Mouse (Mus musculus) right cerebral cortex, postnatal 36 days (tissue): ENCODE measurements around the gene Adipoq.
"Not testable (repeated sequence)": the region's sequence is repeated elsewhere in the genome, so short reads cannot be mapped to it uniquely, and the experiment has no call there.

Source experiments
- DNase-seq, 2 experiments: peaks; one replicate each; pipeline ENCODE4 v3.0.0; 2022; ENCODE audit warnings: low spot score in 2 of 2, mixed read lengths in 1 of 2

The Adipoq gene

GRCm38 (mm10) chr16:23164443-23164842 is 18.1 kb downstream of the Adipoq start:
- DNase-seq, result no peak

GRCm38 (mm10) chr16:23165441-23165840 is 19.1 kb downstream of the Adipoq start:
- no peak for DNase-seq

- DNase-seq, result no peak
Measured at GRCm38 (mm10) chr16:23166646-23167045, 20.3 kb downstream of the Adipoq start.

GRCm38 (mm10) chr16:23167079-23167478 is 20.7 kb downstream of the Adipoq start:
- no peak for DNase-seq

- no peak for DNase-seq
Measured at GRCm38 (mm10) chr16:23170813-23171212, 24.5 kb downstream of the Adipoq start.

GRCm38 (mm10) chr16:23173904-23174303 is 27.6 kb downstream of the Adipoq start:
- no peak for DNase-seq

- no peak for DNase-seq
Measured at GRCm38 (mm10) chr16:23174855-23175254, 28.5 kb downstream of the Adipoq start.

- DNase-seq, result no peak
Measured at GRCm38 (mm10) chr16:23175956-23176355, 29.6 kb downstream of the Adipoq start.

GRCm38 (mm10) chr16:23177856-23178255 is 31.5 kb downstream of the Adipoq start:
- no peak for DNase-seq

GRCm38 (mm10) chr16:23178796-23179195 is 32.5 kb downstream of the Adipoq start:
- no peak for DNase-seq

- DNase-seq, result not testable (repeated sequence)
Measured at GRCm38 (mm10) chr16:23179436-23179835, 33.1 kb downstream of the Adipoq start.

- DNase-seq, result no peak
Measured at GRCm38 (mm10) chr16:23181054-23181453, 34.7 kb downstream of the Adipoq start.

GRCm38 (mm10) chr16:23181487-23181886 is 35.2 kb downstream of the Adipoq start:
- DNase-seq, result no peak

- no peak for DNase-seq
Measured at GRCm38 (mm10) chr16:23181942-23182597, 35.7 kb downstream of the Adipoq start.

GRCm38 (mm10) chr16:23185824-23186223 is 39.5 kb downstream of the Adipoq start:
- DNase-seq, result no peak

GRCm38 (mm10) chr16:23186418-23186817 is 40.1 kb downstream of the Adipoq start:
- no peak for DNase-seq

- no peak for DNase-seq
Measured at GRCm38 (mm10) chr16:23187983-23188382, 41.6 kb downstream of the Adipoq start.

GRCm38 (mm10) chr16:23189612-23190011 is 43.3 kb downstream of the Adipoq start:
- DNase-seq, result no peak

GRCm38 (mm10) chr16:23191560-23192242 is 45.4 kb downstream of the Adipoq start:
- DNase-seq, result no peak

GRCm38 (mm10) chr16:23195618-23196017 is 49.3 kb downstream of the Adipoq start:
- no peak for DNase-seq

- DNase-seq, result no peak
Measured at GRCm38 (mm10) chr16:23196296-23196695, 50.0 kb downstream of the Adipoq start.

- DNase-seq, result no peak
Measured at GRCm38 (mm10) chr16:23196791-23197190, 50.5 kb downstream of the Adipoq start.

- no peak for DNase-seq
Measured at GRCm38 (mm10) chr16:23201498-23201897, 55.2 kb downstream of the Adipoq start.
